Mouse (Mus musculus): Measurements from ENCODE around the gene Zfp217. TPM values are rescaled to one million over a fixed set of nuclear protein-coding genes. Genes with fewer than 3 reads are reported as not detected.
A peak's percentile ranks its signal among the peaks of the same experiment; 100 is the strongest.

Gene Zfp217
- total and polyA plus RNA-seq, 3 experiments = 5.3 to 12.1 (median 10.0) TPM

GRCm38 (mm10) chr2:170101132-170101531 is 46.8 kb downstream of the Zfp217 start:
- dilution Hi-C loops (cut with MboI; ENCODE audit: extremely low pct_ligation_motif_present, extremely low pct_unique_long_range_greater_than_20kb, low sequenced_read_pairs) (no loop called here), in situ Hi-C loops (cut with MboI; ENCODE audit: low pct_ligation_motif_present, low pct_unique_long_range_greater_than_20kb, low sequenced_read_pairs) (loop anchor here (25.0 kb wide), 1 partner anchor 411 kb away; no protein-coding TSS in a partner anchor)
- no peak overlapping the region for H3K4me2 ChIP-seq (ENCODE audit: insufficient read depth, low read depth, poor library complexity, severe bottlenecking)

GRCm38 (mm10) chr2:170094871-170095270 is 53.0 kb downstream of the Zfp217 start:
- no peaks in the 10 kb centered on the region for H3K79me2 ChIP-seq (replicated peaks; ENCODE audit: control insufficient read depth, extremely low read depth, insufficient read depth, poor library complexity, severe bottlenecking)
- H3K4me2 ChIP-seq (ENCODE audit: insufficient read depth, low read depth, poor library complexity, severe bottlenecking) = no peak overlapping the region
- dilution Hi-C loops (cut with MboI; ENCODE audit: extremely low pct_ligation_motif_present, extremely low pct_unique_long_range_greater_than_20kb, low sequenced_read_pairs) = no loop called here
- H3K9me3 ChIP-seq (replicated peaks; ENCODE audit: low read length) = no peaks in the 10 kb centered on the region
- H3K4me3 ChIP-seq (replicated peaks in 1 of 3; ENCODE audit: low read depth in 2 of 3, low read length in 2 of 3, poor library complexity in 1 of 3) = no peak overlapping the region
- H3K36me3 ChIP-seq (replicated peaks in 1 of 2; ENCODE audit: control insufficient read depth in 1 of 2, insufficient read depth in 1 of 2, low read length in 1 of 2) = no peaks in the 10 kb centered on the region
- no peak overlapping the region for H3K9ac ChIP-seq (ENCODE audit: insufficient read depth, low read depth)
- TF ChIP-seq RCOR1 (conservative IDR thresholded peaks at IDR 0.05; ENCODE audit: low read depth, low read length) = no peak
- no peak for TF ChIP-seq USF1 (IDR thresholded peaks at IDR 0.05; ENCODE audit: low read depth, low read length)
- TF ChIP-seq ZKSCAN1 (IDR thresholded peaks at IDR 0.05; ENCODE audit: borderline replicate concordance, low read depth, low read length) = no peak
- no peak for TF ChIP-seq UBTF (IDR thresholded peaks at IDR 0.05; ENCODE audit: low read depth, low read length)
- TF ChIP-seq MAFK (IDR thresholded peaks at IDR 0.05; ENCODE audit: insufficient replicate concordance, low read length) = no peak
- no peak for TF ChIP-seq TBP (conservative IDR thresholded peaks at IDR 0.05; ENCODE audit: low read depth, low read length)
- no peak for TF ChIP-seq PAX5 (IDR thresholded peaks at IDR 0.05; ENCODE audit: low read length)
- TF ChIP-seq GABPA (IDR thresholded peaks at IDR 0.05; ENCODE audit: insufficient replicate concordance, low read depth, low read length) = no peak
- TF ChIP-seq NELFE (IDR thresholded peaks at IDR 0.05; ENCODE audit: low read depth, low read length) = no peak
- TF ChIP-seq CHD1 (IDR thresholded peaks at IDR 0.05; ENCODE audit: low read depth, low read length) = no peak
- no peak for TF ChIP-seq MAX (IDR thresholded peaks at IDR 0.05; ENCODE audit: low read length)
- in situ Hi-C loops (cut with MboI; ENCODE audit: low pct_ligation_motif_present, low pct_unique_long_range_greater_than_20kb, low sequenced_read_pairs) = loop anchor here (5.0 to 25.0 kb wide), 2 partner anchors 43 to 1133 kb away; partner anchors contain the start of gene Zfp64
- no peak for DNase-seq (ENCODE audit: extremely low read depth)
- peaks cover 34% of the 10 kb centered on the region for H3K27me3 ChIP-seq (replicated peaks)
- no peaks in the 10 kb centered on the region for H3K4me1 ChIP-seq (ENCODE audit: control insufficient read depth in 1 of 2, insufficient read depth in 2 of 2)
- H3K27ac ChIP-seq (ENCODE audit: insufficient read depth, low read depth) = no peak overlapping the region

More at GRCm38 (mm10) chr2:170101132-170101531, 46.8 kb downstream of the Zfp217 start:
- Histone ChIP-seq H3K9me3 (replicated peaks; ENCODE audit: low read length) (no peaks in the 10 kb centered on the region), H3K9ac (ENCODE audit: insufficient read depth, low read depth) (no peak overlapping the region), H3K27ac (ENCODE audit: insufficient read depth, low read depth) (no peak overlapping the region), H3K4me1 (ENCODE audit: control insufficient read depth in 1 of 2, insufficient read depth in 2 of 2) (peaks cover 0 to 4% of the 10 kb centered on the region in 2 experiments; a peak in 1 of 4 replicates), H3K27me3 (replicated peaks) (peaks cover 4% of the 10 kb centered on the region), H3K79me2 (replicated peaks; ENCODE audit: control insufficient read depth, extremely low read depth, insufficient read depth, poor library complexity, severe bottlenecking) (no peaks in the 10 kb centered on the region), H3K4me3 (replicated peaks in 1 of 3; ENCODE audit: low read depth in 2 of 3, low read length in 2 of 3, poor library complexity in 1 of 3) (no peak overlapping the region), H3K36me3 (replicated peaks in 1 of 2; ENCODE audit: control insufficient read depth in 1 of 2, insufficient read depth in 1 of 2, low read length in 1 of 2) (peaks cover 0 to 12% of the 10 kb centered on the region in 2 experiments)
- no peak for TF ChIP-seq USF1 (IDR thresholded peaks at IDR 0.05; ENCODE audit: low read depth, low read length)
- TF ChIP-seq JUND (conservative IDR thresholded peaks at IDR 0.05; ENCODE audit: low read depth, low read length) = no peak
- TF ChIP-seq PAX5 (IDR thresholded peaks at IDR 0.05; ENCODE audit: low read length) = no peak
- TF ChIP-seq MAZ (IDR thresholded peaks at IDR 0.05; ENCODE audit: low read depth, low read length) = no peak
- no peak for TF ChIP-seq NRF1 (IDR thresholded peaks at IDR 0.05; ENCODE audit: low read depth, low read length)
- TF ChIP-seq HCFC1 (IDR thresholded peaks at IDR 0.05; ENCODE audit: low read depth, low read length) = peak; percentile 68
- no peak for TF ChIP-seq ETS1 (conservative IDR thresholded peaks at IDR 0.05; ENCODE audit: low read depth, low read length)
- TF ChIP-seq JUN (IDR thresholded peaks at IDR 0.05; ENCODE audit: insufficient read depth, low read depth, low read length) = no peak
- TF ChIP-seq SMC3 (IDR thresholded peaks at IDR 0.05; ENCODE audit: low read depth, low read length) = peak; percentile 87
- no peak for TF ChIP-seq BHLHE40 (IDR thresholded peaks at IDR 0.05; ENCODE audit: low read depth, low read length)
- no peak for TF ChIP-seq CHD2 (IDR thresholded peaks at IDR 0.05; ENCODE audit: low read length)
- peak; percentile 34; the same call in 1 of the 2 replicates for TF ChIP-seq NELFE (IDR thresholded peaks at IDR 0.05; ENCODE audit: low read depth, low read length)
- TF ChIP-seq CTCF (conservative IDR thresholded peaks at IDR 0.05 in 1 of 2, IDR thresholded peaks at IDR 0.05 in 1 of 2; ENCODE audit: low read depth in 2 of 2, low read length in 2 of 2) = peak; percentile 56 to 94
- TF ChIP-seq MAFK (IDR thresholded peaks at IDR 0.05; ENCODE audit: insufficient replicate concordance, low read length) = no peak
- no peak for TF ChIP-seq SIN3A (IDR thresholded peaks at IDR 0.05; ENCODE audit: low read length)
- TF ChIP-seq TBP (conservative IDR thresholded peaks at IDR 0.05; ENCODE audit: low read depth, low read length) = no peak
- no peak for TF ChIP-seq ZNF384 (IDR thresholded peaks at IDR 0.05; ENCODE audit: low read depth, low read length)
- no peak for TF ChIP-seq E2F4 (IDR thresholded peaks at IDR 0.05; ENCODE audit: insufficient replicate concordance, low read depth, low read length)
- TF ChIP-seq ZC3H11A (IDR thresholded peaks at IDR 0.05; ENCODE audit: low read depth, low read length) = no peak
- TF ChIP-seq MYC (IDR thresholded peaks at IDR 0.05; ENCODE audit: low read depth, low read length) = peak; percentile 67; the same call in 1 of the 2 replicates
- TF ChIP-seq MXI1 (IDR thresholded peaks at IDR 0.05; ENCODE audit: low read depth, low read length) = no peak
- TF ChIP-seq RAD21 (IDR thresholded peaks at IDR 0.05; ENCODE audit: low read depth, low read length) = peak; percentile 94
- no peak for TF ChIP-seq POLR2A (IDR thresholded peaks at IDR 0.05; ENCODE audit: low read depth, low read length)
- no peak for TF ChIP-seq USF2 (conservative IDR thresholded peaks at IDR 0.05; ENCODE audit: low read depth, low read length)
- TF ChIP-seq GABPA (IDR thresholded peaks at IDR 0.05; ENCODE audit: insufficient replicate concordance, low read depth, low read length) = no peak
- TF ChIP-seq UBTF (IDR thresholded peaks at IDR 0.05; ENCODE audit: low read depth, low read length) = no peak
- TF ChIP-seq POLR2AphosphoS2 (IDR thresholded peaks at IDR 0.05; ENCODE audit: low read depth, low read length) = no peak
- TF ChIP-seq EP300 (IDR thresholded peaks at IDR 0.05; ENCODE audit: low read length) = no peak
- TF ChIP-seq RCOR1 (conservative IDR thresholded peaks at IDR 0.05; ENCODE audit: low read depth, low read length) = no peak
- no peak for TF ChIP-seq ZMIZ1 (IDR thresholded peaks at IDR 0.05; ENCODE audit: low read depth, low read length)
- peak; percentile 53; the same call in 1 of the 2 replicates for TF ChIP-seq MEF2A (IDR thresholded peaks at IDR 0.05; ENCODE audit: borderline replicate concordance, low read depth, low read length)
- TF ChIP-seq CHD1 (IDR thresholded peaks at IDR 0.05; ENCODE audit: low read depth, low read length) = no peak
- TF ChIP-seq TCF12 (IDR thresholded peaks at IDR 0.05; ENCODE audit: low read depth, low read length) = no peak
- no peak for TF ChIP-seq IRF4 (IDR thresholded peaks at IDR 0.05; ENCODE audit: low read depth, low read length)
- TF ChIP-seq ZKSCAN1 (IDR thresholded peaks at IDR 0.05; ENCODE audit: borderline replicate concordance, low read depth, low read length) = no peak
- TF ChIP-seq KAT2A (IDR thresholded peaks at IDR 0.05; ENCODE audit: insufficient replicate concordance, low read length) = no peak
- TF ChIP-seq ELF1 (IDR thresholded peaks at IDR 0.05; ENCODE audit: low read depth, low read length) = peak; percentile 77
- TF ChIP-seq MAX (IDR thresholded peaks at IDR 0.05; ENCODE audit: low read length) = no peak
- peak; percentile 85 for DNase-seq (ENCODE audit: extremely low read depth)

Data from CH12.LX (cell line).